Mouse (Mus musculus): ENCODE data around the gene Ugt1a6b.
"Not testable (repeated sequence)": the region's sequence is repeated elsewhere in the genome, so short reads cannot be mapped to it uniquely, and the experiment has no call there.

The Ugt1a6b gene

GRCm38 (mm10) chr1:88224029-88224776 is 121.2 kb downstream of the Ugt1a6b start:
- peak; percentile 71 for DNase-seq (ENCODE audit: low spot score)

DNA sequence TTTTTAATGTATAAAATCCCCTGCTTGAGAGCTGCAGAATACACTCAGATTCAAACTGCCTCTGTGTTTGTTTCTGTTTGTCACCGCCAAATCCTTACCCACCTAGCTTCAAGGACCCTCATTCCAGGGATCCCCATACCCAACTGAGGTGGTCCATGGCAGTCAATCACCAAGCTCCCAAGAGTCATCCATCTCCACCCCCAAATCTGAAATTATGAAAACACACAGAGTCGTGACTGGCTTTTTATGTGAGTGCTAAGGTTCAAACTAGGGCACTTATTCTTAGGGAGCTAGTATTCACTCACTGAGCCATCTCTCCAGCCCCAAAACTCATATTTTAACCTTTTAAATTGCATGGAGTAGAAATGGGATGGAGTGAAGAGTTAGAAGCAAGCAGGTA is 122.2 kb downstream of the Ugt1a6b start:
- not testable (repeated sequence) for DNase-seq (ENCODE audit: low spot score)

DNA sequence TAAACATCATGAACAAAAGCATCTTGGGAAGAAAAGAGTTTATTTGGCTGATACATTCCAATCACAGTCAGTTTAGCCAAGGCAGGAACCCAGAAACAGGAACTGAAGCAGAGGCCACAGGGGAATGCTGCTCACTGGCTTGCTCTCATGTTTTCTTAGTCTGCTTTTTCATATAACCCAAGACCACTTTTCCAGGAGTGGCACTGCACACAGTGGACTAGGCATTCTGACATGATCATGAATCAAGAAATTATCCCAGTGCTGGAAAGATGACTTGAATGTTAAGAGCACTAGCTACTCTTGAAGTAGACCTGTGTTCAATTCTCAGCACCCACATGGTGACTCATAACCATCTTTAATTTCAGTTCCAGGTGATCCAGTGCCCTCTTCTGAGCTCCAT is 122.7 kb downstream of the Ugt1a6b start:
- DNase-seq (ENCODE audit: low spot score) = peak; percentile 12

DNA sequence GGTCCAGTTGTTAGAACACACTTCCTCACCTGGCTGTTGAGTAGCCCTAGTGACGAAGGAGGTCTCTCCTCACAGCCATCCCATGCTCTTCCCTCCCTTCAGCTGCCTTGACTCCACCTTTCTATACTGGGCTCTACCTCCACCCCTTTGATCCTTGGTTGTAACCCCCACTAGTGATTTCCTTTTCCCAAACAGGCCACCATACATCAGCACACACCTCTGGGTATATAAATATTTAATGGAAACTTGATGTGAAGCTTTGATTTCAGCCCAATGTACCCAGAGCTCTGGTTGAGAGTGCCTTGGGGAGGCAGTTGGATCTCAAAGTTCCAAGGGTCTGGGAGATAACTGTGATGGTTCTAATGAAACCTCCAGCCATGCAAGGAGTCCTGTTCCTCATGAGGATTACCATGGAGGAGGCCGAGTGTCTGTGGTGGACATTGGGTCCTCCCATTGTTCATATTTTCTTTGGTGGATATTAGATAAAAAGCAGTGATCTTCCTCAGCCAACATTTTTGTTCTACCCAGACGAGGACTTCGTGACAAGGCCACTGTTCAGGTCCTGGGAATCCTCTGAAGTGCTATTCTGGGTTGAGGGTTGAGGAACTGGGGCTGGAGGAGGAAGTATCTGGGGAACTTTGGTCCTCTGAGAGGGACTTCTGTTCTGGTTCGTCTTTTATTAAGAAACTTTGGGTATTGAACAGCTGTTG is 123.8 kb downstream of the Ugt1a6b start, which contains the start of gene Mroh2a:
Mroh2a (plus strand) TSS at position 317 of the 710 bp plus-strand sequence.
- peak; percentile 24 for DNase-seq (ENCODE audit: low spot score)

- DNase-seq (ENCODE audit: low spot score) = no peak
Measured at GRCm38 (mm10) chr1:88227482-88227881, 124.4 kb downstream of the Ugt1a6b start.

- DNase-seq (ENCODE audit: low spot score) = peak; percentile 24
Measured at GRCm38 (mm10) chr1:88228121-88228520, 125.1 kb downstream of the Ugt1a6b start.

DNA sequence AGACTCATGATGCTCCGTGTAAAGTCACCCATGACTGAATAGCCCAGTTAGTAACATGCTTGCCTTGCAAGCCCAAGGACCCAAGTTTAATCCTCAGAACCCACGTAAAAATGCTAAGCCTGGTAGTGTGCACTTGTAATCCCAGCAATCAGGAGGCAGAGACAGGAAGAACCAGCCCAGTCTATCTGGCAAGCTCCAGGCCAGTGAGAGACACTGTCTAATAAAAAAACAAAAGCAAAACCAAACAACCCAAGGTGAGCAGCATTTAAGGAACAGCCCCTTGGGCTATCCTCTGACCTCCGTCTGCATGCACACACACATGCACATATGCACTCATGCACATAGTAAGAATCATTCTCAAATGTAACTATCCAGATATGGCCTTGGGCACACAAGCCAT is 126.5 kb downstream of the Ugt1a6b start:
- DNase-seq (ENCODE audit: low spot score) = no peak

DNA sequence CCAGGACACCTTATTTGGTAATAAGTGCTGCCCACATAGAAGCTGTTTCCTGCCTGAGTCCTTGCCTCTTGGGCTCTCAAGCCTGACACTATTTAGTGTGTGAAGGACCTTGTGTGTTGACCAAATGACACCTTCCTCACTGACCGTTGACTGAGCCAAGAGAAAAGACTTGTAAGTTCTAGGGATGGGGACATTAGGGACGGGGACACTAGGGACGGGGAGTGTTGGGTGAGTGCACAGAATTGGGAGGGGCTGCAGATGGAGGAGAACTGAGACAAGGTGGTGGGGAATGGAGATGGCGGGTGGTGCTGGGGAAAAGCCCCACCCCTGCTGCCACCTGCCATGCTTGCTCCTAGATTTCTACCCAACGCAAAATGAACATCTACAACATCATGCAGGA is 126.9 kb downstream of the Ugt1a6b start:
- DNase-seq (ENCODE audit: low spot score) = no peak

- DNase-seq (ENCODE audit: low spot score) = no peak
Measured at GRCm38 (mm10) chr1:88230421-88230820, 127.4 kb downstream of the Ugt1a6b start.

DNA sequence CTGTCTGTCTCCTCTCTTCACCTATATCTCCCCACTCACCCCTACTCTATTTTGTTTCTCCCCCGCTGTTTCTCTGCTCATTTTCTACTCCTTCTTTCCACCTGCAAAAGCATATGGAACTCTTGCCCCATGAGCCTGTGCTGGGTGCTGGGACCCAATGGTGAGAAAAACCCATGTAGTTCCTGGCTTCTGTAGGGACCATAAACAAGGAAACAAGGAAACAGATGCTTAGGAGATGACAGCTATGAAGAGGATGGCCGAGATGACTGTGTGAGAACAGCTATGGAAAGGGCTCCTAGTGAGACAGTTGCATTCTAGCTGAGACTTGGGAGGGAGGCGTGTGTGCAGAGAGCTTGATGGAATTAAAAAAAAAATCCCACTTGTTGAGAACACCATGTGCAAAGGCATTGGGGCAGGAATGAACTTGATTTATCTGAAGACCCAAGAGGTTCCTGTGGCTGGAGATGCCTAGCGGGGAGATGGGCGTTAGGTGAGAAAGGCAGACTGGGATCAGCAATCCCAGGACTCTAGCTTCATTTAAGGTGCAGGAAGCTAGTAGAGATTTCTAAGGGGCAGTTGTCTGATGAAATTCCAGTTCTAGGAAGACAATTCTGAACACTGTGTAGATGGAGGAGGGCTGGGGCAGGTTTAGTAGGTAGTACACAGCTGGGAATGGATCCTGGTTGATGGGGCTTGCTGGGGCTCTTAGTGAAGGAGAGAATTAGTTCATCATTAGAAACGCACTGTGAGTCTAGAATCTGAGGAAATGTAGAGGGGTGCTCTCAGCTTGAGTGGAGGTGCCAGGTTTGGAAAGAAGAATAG is 128.1 kb downstream of the Ugt1a6b start:
- DNase-seq (ENCODE audit: low spot score) = no peak

- no peak for DNase-seq (ENCODE audit: low spot score)
Measured at GRCm38 (mm10) chr1:88231803-88232499, 128.9 kb downstream of the Ugt1a6b start.

GRCm38 (mm10) chr1:88232664-88233380 is 129.8 kb downstream of the Ugt1a6b start:
- DNase-seq (ENCODE audit: low spot score) = no peak

GRCm38 (mm10) chr1:88233421-88234247 is 130.6 kb downstream of the Ugt1a6b start:
- no peak for DNase-seq (ENCODE audit: low spot score)

DNA sequence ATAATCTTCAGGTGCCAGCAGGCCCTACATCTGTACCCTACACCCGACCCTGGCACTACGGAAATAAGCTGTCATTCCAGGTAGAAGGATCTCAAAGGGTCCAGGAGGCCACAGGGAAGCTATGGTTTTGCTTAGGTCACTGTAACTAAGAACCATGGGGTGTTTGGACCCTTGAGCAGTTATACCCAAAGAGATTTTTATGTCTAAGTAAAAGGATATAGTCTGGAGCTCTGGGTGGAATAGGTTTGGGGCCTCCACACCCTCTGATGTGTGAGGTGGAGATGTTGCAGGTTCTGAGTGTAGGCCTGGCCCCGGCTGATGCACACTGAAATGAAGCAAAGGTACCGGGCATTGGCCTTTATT is 131.2 kb downstream of the Ugt1a6b start:
- DNase-seq (ENCODE audit: low spot score) = no peak

- no peak for DNase-seq (ENCODE audit: low spot score)
Measured at GRCm38 (mm10) chr1:88234646-88235045, 131.6 kb downstream of the Ugt1a6b start.

DNA sequence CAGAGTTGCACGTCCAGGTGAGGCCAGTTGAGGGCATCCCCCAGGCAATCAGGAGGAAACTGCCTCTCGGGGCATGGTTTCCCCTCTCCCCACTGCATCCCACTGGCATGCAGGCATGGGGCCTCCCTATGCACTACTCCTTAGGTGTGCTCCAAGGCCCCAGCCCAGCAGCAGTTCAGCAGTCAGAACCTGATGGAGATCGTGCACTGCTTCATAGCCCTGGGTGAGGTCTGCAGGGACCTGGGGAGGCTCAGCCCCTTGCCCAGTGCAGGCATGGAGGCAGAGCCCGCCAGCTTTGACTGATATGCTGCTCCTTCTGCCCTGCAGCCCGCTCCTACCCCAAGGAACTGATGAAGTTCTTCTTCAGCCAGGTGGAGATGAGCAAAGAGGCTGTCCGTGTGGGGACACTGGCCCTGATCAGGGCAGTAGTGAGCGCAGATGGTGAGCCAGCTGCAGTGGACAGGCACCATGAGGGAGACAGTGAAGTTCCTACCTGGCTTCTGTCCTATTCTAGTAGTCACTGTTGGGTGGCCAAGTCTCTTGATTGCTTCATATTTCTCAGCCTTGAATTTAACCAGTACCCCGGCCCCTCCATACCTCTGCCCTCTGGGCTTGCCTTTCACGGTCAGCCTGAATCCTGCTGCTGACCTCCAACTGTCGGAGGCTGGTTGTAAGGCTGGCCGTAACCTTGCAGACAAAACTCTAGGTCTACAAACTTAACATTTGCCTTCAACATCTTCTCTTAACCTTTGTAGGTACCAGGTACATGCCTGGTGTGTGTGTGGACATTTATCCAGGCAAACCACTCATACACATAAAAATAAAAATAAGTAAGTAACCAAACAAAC is 132.2 kb downstream of the Ugt1a6b start:
- no peak for DNase-seq (ENCODE audit: low spot score)

DNA sequence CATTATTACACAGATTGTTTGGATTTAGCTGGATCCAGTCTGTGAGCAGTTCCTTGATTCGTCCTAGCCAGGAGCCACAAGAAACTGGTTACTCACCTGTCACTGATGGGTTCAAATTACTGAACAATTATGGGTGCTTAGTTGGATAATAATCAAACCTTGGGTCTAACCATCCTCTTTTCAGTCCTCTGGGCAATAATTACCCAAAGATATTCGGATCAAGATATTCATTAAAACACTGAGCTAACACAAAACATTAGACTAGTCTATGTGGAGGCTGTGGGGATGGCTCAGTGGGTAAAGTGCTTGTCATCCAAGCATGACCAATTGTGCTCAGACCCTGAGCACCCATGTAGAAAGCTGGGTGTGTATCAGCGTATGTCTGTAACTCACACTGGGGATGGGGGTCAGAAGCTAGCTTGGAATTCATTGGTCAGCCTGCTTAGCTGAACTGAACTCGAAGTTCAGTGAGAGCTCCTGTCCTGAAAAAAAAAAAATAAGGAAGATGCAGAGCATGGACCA is 132.9 kb downstream of the Ugt1a6b start:
- DNase-seq (ENCODE audit: low spot score) = no peak

DNA sequence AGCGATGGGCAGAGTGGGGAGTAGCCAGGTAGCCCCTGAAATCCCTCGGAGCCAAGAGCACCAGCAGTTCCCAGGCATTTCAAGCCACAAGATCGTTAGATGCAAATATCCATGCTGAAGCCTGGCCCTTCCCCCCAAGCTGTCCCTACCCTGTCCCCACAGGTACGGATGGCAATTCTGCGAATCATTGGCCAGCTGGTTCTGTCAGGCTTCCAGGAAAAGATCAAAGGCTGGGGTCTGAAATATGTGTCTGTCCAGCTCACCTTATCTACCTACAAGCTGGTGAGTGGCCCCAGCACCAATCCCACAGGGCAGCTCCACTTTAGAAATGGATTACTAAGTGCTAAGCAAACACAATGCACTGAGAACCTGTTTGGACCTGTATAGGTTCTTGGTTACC is 134.3 kb downstream of the Ugt1a6b start:
- no peak for DNase-seq (ENCODE audit: low spot score)

DNA sequence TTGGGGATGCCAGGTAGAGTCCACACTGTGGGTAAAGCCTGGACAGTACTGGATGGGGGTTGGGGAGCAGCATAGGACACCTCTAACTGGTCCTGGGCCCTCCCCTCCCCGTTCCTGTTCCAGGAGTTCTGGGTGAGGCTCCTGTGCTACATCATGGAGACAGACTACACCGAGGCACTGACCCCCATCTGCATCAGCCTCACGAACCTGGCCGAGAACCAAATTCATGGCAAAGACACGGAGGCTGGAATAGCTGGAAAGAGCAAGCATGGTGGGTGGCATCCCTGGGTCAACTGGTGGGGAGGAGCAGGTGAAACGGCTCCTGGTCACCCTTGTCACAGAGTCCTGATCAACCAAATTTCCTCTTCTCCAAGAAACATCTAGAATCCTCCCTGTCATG is 135.7 kb downstream of the Ugt1a6b start:
- no peak for DNase-seq (ENCODE audit: low spot score)
